Mouse (Mus musculus) forebrain, embryonic 11.5 days (tissue): Measurements from ENCODE around the gene Gm5039. TPM values are rescaled to one million over a fixed set of nuclear protein-coding genes. Genes with fewer than 3 reads are reported as not detected.

Experiments used
- polyA plus RNA-seq: library from polyadenylated mRNA; unstranded; fragments of >200 nt; fragmentation: Nextera tagmentation; extraction: Ambion mirVana; gene quantifications from 2 replicates; pipeline ENCODE4 v1.2.1, GENCODE M21; 2014

Gene Gm5039
- polyA plus RNA-seq, 1 experiment from 2014 or later, result not detected

Other genes starting within 250 kb of the Gm5039 start
- gene Gm16368, start 240.3 kb downstream of the Gm5039 start, polyA plus RNA-seq, result not detected in 2 replicates
- not detected in 2 replicates for gene Gm10436, start 141.9 kb downstream of the Gm5039 start, polyA plus RNA-seq
- not detected in 2 replicates for gene Gm8332, start 73.9 kb downstream of the Gm5039 start, polyA plus RNA-seq
- not detected in 2 replicates for gene Gm5662, start 49.5 kb downstream of the Gm5039 start, polyA plus RNA-seq
- 15.2 and 20.9 TPM in 2 replicates for gene Adck1, start 36.5 kb upstream of the Gm5039 start, polyA plus RNA-seq